Mouse (Mus musculus) ES-Bruce4 (cell line): ENCODE data around the gene Eepd1. TPM values are rescaled to one million over a fixed set of nuclear protein-coding genes. Genes with fewer than 3 reads are reported as not detected.

Experiments
- H3K27ac ChIP-seq: 2 replicates; pipeline ENCODE4 v1.5.1; 2012; ENCODE audit warnings: low read length, inconsistent platforms; ENCODE audit not compliant: insufficient read depth
- H3K27me3 ChIP-seq: 2 replicates; pipeline ENCODE4 v1.6.1; 2012; ENCODE audit warnings: mild to moderate bottlenecking, low read length, inconsistent platforms; ENCODE audit not compliant: control insufficient read depth, poor library complexity, insufficient read depth, severe bottlenecking
- H3K36me3 ChIP-seq: 2 replicates; pipeline ENCODE4 v1.6.1; 2012; ENCODE audit warnings: inconsistent platforms, mild to moderate bottlenecking, low read length, moderate library complexity; ENCODE audit not compliant: control insufficient read depth, poor library complexity, insufficient read depth, severe bottlenecking
- H3K4me1 ChIP-seq: one replicate; pipeline ENCODE4 v1.8.1; 2011; ENCODE audit warnings: low read length; ENCODE audit not compliant: control insufficient read depth, insufficient read depth
- H3K4me3 ChIP-seq: 2 replicates; pipeline ENCODE4 v1.5.1; 2011; ENCODE audit warnings: low read depth, mild to moderate bottlenecking, low read length
- H3K9ac ChIP-seq: 2 replicates; pipeline ENCODE4 v1.6.1; 2012; ENCODE audit warnings: low read depth, mild to moderate bottlenecking, inconsistent platforms; ENCODE audit not compliant: poor library complexity, severe bottlenecking
- H3K9me3 ChIP-seq: replicated peaks from 2 replicates; pipeline ENCODE4 v1.6.1; 2012; ENCODE audit warnings: mild to moderate bottlenecking, low read length, inconsistent platforms; ENCODE audit not compliant: control insufficient read depth, poor library complexity, insufficient read depth, severe bottlenecking
- CTCF ChIP-seq: IDR thresholded peaks from one replicate; pipeline ENCODE4 v1.8.1; 2011; ENCODE audit warnings: low read depth, low read length
- EP300 ChIP-seq: IDR thresholded peaks from 2 replicates; pipeline ENCODE4 v1.6.1; 2011; ENCODE audit warnings: low read depth, low read length; ENCODE audit not compliant: insufficient read depth
- POLR2A ChIP-seq: IDR thresholded peaks from one replicate; pipeline ENCODE4 v1.8.1; 2011; ENCODE audit warnings: low read length; ENCODE audit not compliant: insufficient read depth
- polyA plus RNA-seq: library from polyadenylated mRNA; stranded (reverse); fragments of >200 nt; gene quantifications from 2 replicates; pipeline ENCODE4 v1.2.4, GENCODE M21; 2011; ENCODE audit warnings: low read depth; ENCODE audit not compliant: missing spikeins, insufficient read depth, insufficient read length

Gene Eepd1
- polyA plus RNA-seq, 1 experiment = 1.6 TPM

DNA sequence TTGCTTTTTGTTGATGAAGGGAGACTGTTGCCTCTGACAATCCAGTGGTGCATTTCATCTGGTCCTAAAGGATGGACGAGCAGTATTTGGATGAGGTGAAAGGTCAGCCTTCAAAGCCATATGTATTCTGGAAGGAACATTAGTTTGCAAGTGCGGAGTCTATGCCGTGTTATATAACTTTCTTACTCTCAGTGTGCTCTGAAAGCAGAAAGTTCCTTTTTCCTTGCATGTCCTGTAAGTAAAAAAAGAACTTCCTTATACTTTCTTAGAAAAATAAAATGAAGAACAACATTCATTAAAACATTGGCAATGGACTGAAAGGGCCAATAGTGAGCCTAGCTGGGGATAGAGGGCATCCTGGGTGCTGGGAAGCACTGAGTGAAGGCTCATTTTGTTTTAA lies 50.8 kb downstream of the Eepd1 start:
- no peak for TF ChIP-seq EP300
- no peak for TF ChIP-seq POLR2A
- no peak for TF ChIP-seq CTCF
- Histone ChIP-seq H3K9ac (no peak overlapping the region), H3K4me1 (no peaks in the 10 kb centered on the region), H3K9me3 (no peaks in the 10 kb centered on the region), H3K27me3 (no peaks in the 10 kb centered on the region), H3K4me3 (no peak overlapping the region), H3K36me3 (no peaks in the 10 kb centered on the region), H3K27ac (no peak overlapping the region)

DNA sequence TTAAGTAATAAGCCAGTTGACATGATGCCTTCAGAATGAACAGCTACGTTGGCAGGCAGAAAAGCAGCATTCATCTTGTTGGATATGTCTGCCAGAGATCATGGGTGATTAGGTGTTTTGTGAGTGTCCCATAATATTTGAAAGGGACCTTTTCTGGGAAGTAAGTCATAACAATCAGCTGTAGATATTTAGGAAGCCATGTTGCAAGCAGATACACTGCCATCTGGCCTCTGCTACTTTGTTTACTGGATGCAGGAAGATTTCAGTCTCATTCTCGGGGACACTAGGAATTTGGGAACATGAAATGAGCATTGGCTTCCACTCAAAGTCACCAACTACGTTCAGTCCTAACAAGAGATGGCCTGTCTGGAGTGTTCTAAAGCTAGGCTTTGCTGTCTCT lies 54.1 kb downstream of the Eepd1 start:
- TF ChIP-seq EP300 (no peak), CTCF (no peak), POLR2A (no peak)
- no peak overlapping the region for H3K9ac ChIP-seq
- H3K4me3 ChIP-seq = no peak overlapping the region
- H3K4me1 ChIP-seq = no peaks in the 10 kb centered on the region
- H3K9me3 ChIP-seq = no peaks in the 10 kb centered on the region
- H3K27me3 ChIP-seq = no peaks in the 10 kb centered on the region
- no peaks in the 10 kb centered on the region for H3K36me3 ChIP-seq
- no peak overlapping the region for H3K27ac ChIP-seq

DNA sequence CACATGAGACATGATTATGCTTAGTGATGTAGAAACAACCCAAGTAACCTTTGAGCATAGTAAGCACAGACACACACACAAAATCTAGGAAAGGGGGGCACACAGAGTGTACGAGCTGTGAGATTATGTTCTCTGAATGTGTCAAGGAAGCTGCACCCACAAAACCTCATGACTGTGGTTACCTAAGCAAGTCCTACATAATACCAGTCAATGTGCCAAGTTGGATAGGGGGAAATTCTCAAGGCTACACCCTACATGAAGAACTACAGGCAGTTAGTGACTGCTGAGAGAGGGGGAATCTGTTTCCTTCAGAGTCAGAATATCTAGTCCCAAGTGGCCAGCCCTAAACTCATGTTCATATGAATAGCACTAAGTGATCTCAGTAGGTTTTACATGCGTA lies 58.1 kb downstream of the Eepd1 start:
- Histone ChIP-seq H3K9me3 (no peaks in the 10 kb centered on the region), H3K4me1 (no peaks in the 10 kb centered on the region), H3K27me3 (no peaks in the 10 kb centered on the region), H3K4me3 (no peak overlapping the region), H3K9ac (no peak overlapping the region), H3K27ac (no peak overlapping the region), H3K36me3 (no peaks in the 10 kb centered on the region)
- TF ChIP-seq CTCF (no peak), EP300 (no peak), POLR2A (no peak)

DNA sequence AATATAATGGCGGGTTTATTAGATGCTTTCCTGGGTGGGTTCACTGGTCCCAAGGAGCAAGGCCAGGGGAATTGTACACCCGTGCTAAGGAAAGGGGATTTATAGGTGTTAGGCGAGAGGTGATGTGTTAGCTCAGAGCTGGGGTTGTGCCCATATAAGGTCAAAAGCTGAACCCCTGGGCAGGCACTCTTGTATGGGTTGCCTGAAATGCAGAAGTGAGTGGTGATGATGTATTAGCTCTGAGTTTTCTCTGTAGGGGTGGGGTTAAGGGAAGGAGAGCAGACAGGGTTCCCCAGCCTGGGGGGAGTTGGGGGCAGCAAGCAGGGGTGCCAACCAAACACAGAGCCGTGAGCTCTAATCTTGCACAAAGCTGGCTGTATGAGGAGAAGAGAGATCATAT lies 60.0 kb downstream of the Eepd1 start:
- Histone ChIP-seq H3K9me3 (no peaks in the 10 kb centered on the region), H3K4me1 (no peaks in the 10 kb centered on the region), H3K27me3 (no peaks in the 10 kb centered on the region), H3K36me3 (no peaks in the 10 kb centered on the region), H3K4me3 (no peak overlapping the region), H3K9ac (no peak overlapping the region), H3K27ac (no peak overlapping the region)
- TF ChIP-seq POLR2A (no peak), EP300 (no peak), CTCF (no peak)

DNA sequence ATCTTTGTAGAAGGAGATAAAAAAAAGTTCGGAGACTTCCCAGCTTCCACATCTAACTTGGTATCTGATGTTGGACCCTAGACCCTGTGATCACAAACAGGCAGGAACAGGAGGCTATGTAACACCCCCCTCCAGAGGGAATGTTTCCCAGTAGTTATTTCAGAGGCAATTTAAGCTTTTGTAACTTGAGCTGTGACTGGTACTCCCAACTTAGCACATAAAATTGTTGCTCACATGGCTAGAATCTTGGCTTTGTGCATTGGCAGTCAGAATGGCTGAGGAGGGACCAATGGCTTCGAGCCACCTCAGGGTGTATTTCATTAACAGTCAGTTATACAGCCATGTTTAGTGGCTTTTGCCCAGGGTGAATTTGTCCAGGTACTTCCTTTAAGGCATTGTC lies 63.9 kb downstream of the Eepd1 start:
- Histone ChIP-seq H3K9ac (no peak overlapping the region), H3K27ac (no peak overlapping the region), H3K27me3 (no peaks in the 10 kb centered on the region), H3K4me3 (no peak overlapping the region), H3K9me3 (no peaks in the 10 kb centered on the region), H3K4me1 (no peaks in the 10 kb centered on the region), H3K36me3 (no peaks in the 10 kb centered on the region)
- TF ChIP-seq EP300 (no peak), CTCF (no peak), POLR2A (no peak)

DNA sequence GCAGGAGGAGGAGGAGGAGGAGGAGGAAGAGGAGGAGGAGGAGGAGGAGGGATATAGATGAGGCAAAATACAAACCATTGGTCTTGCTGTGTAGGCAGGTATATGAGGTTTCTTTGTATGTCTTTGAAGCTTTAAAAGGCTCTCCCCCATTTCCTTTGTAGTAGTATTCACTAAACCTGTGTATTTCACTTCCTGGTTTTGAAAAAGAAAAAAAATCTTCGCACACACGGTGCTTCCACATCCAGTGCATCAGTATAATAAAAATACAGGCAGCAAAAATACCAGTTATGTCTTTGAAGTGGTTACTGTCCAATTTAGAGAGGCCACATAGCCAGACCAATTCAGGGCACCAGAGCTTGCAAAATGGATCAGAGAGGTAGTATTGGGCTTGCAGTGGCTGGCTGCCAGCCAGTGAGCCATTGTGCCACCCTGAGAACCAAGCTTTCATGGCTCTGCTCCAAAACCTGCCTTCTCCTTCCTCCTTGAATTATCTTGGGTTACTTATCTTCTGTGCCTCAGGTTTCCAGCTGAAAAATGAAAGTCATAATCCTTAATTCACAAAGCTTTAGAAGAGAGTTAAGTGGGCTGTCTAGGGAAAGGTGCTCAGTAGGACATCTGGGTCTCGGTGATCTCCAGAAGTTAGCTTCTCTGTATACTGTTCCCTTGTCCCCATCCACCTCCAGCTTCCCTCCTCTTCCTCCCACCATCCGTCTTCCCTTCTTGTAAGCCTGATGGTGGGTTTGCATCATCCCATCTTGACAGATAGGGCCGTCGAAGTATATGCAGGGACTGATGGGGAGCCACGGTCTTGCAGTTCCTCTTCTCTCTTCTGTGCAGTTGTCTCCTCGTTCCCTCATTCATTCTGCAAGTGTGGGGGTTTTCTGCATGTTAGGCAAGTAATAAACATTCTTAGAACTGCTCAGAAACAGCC lies 68.0 kb downstream of the Eepd1 start:
- no peak overlapping the region for H3K9ac ChIP-seq
- no peaks in the 10 kb centered on the region for H3K36me3 ChIP-seq
- H3K27me3 ChIP-seq = no peaks in the 10 kb centered on the region
- H3K27ac ChIP-seq = no peak overlapping the region
- H3K4me1 ChIP-seq = no peaks in the 10 kb centered on the region
- no peak overlapping the region for H3K4me3 ChIP-seq
- no peaks in the 10 kb centered on the region for H3K9me3 ChIP-seq
- no peak for TF ChIP-seq POLR2A
- no peak for TF ChIP-seq EP300
- no peak for TF ChIP-seq CTCF
